Mouse (Mus musculus) erythroid progenitor cell, adult 5-6 weeks (primary cell): ENCODE measurements around the gene Nxf1. TPM values are rescaled to one million over a fixed set of nuclear protein-coding genes. Genes with fewer than 3 reads are reported as not detected.
A peak's percentile ranks its signal among the peaks of the same experiment; 100 is the strongest.

Experiments used
- ATAC-seq: replicated peaks from 2 replicates; pipeline ENCODE4 v1.8.0; 2016; ENCODE audit warnings: moderate number of reproducible peaks, mild to moderate bottlenecking, moderate TSS enrichment, inconsistent platforms; ENCODE audit not compliant: poor library complexity, low FRiP score, severe bottlenecking
- total RNA-seq, 2 experiments: library from RNA; stranded (forward) in 1 of 2; stranded (reverse) in 1 of 2; fragments of 150-400 nt in 1 of 2; fragments of 186-747, 209-891 nt in 1 of 2; gene quantifications; 2 replicates each; pipeline versions ENCODE4 v1.2.3 to v1.2.4; 2015 to 2017; ENCODE audit warnings: low replicate concordance in 2 of 2

Nxf1 gene
- total RNA-seq, 2 experiments from 2014 or later: 79.9 to 462 TPM

GRCm38 (mm10) chr19:8758899-8759298 is 2.0 kb downstream of the Nxf1 start:
- no peak for ATAC-seq

DNA sequence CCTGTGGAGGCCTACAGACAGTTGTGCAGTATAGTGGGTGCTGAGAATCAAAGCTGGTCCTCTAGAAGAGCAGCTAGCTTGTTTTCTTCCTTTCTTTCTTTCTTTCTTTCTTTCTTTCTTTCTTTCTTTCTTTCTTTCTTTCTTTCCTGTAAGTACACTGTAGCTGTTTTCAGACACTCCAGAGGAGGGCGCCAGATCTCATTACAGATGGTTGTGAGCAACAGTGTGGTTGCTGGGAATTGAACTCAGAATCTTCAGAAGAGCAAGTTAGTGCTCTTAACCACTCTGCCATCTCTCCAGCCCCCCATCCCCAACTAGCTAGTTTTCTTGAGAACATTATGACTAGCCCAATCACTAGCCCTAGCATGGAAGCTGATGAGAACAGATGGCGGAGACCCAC is 3.9 kb downstream of the Nxf1 start:
- no peak for ATAC-seq

- no peak for ATAC-seq
Measured at GRCm38 (mm10) chr19:8763276-8763675, 6.4 kb downstream of the Nxf1 start.

DNA sequence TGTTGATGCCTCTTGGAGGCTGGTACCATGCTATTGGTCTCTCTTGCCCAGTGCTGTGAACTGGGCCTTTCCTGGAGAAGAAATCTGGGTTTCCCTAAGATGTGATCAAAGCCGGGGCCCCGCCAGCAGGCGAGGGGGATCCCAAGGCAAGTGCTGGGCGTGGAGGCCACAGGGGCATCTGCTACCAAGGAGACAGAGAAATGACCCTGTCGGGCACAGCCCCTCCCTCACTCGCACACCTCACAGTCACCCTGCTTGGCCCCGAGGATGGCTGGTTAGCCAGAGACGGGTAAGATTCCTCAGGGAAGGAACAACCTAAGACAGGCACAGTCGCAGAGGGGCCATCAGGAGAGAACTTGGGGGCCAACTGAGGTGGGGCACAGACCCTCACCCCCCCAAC is 8.7 kb downstream of the Nxf1 start:
- ATAC-seq: no peak

GRCm38 (mm10) chr19:8770567-8771270 is 13.8 kb downstream of the Nxf1 start, which contains the start of gene Tmem223:
Gene Tmem223 (plus strand): TSS chr19:8770996.
- peak; percentile 66 for ATAC-seq

- peak; percentile 35 for ATAC-seq
Measured at GRCm38 (mm10) chr19:8772996-8773395, 16.1 kb downstream of the Nxf1 start.

GRCm38 (mm10) chr19:8773409-8773808 is 16.5 kb downstream of the Nxf1 start:
- ATAC-seq: no peak

- peak; percentile 86 for ATAC-seq
Measured at GRCm38 (mm10) chr19:8774086-8774835, 17.4 kb downstream of the Nxf1 start, which contains the start of gene Tmem179b. Gene Tmem179b (minus strand): TSS chr19:8774467.

DNA sequence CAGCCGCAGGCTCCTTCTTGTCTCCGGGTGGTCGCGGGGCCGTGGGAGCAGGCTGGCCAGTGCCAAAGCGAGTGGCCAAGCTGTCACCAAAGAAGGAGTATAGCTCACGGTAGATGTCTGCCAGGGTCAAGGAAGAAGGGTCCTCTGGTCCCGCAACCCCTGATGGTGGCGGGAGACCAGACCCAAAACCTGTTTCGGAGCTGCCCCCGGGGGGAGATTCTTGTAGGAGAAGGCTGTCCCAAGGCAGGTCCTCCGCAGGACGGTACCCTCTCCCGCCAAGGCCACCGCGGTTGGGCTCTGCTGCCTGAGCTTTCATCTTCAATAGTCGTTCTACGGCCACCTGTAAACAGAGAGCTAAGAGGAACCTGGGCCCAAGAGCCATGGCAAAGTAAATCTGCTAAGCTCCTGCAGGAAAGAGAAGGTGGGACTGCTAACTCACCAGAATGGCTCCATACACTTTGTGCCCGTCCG is 18.1 kb downstream of the Nxf1 start:
- ATAC-seq: no peak

- peak; percentile 99 for ATAC-seq
Measured at GRCm38 (mm10) chr19:8786008-8786781, 29.3 kb downstream of the Nxf1 start, which contains the start of gene Taf6l. Gene Taf6l (minus strand): TSS chr19:8786417.

- no peak for ATAC-seq
Measured at GRCm38 (mm10) chr19:8788521-8788920, 31.6 kb downstream of the Nxf1 start.

DNA sequence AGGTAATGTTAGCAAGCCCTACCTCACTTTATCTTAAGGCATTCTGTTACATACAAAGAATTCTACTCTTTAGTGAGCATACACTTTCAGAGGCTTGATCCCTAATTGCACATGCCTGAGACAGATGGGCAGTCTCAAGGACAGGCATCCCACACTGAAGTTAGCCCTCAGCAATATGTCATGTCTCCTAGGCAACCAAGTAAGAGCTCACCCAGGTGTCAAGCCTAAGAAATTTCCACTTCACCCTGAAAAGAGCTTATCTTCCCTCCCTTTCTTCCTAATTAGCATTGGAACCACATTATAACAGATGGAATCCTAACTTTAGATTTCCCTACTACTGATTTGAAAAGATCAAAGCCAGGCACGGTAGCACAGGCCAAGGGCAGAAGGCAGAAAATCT is 32.3 kb downstream of the Nxf1 start:
- no peak for ATAC-seq

DNA sequence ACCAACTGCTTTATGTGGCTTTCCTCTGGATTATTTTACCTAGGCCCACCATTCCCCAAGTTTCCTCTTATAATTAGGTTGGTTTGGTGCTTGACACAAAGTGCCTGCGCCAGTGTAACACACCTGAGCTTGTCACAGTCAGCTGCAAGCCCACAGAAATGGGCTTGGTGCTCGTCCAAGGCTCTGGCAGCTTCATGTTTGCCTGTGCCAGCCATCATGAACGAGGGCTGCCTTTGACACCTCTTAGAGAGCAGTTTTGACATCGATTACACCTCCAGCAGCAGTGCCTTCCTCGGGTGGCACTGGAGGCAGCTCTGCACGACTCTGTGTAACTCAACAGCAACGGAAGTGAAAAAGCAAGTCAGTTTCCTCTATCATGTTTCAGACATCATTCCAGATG is 33.3 kb downstream of the Nxf1 start:
- no peak for ATAC-seq

DNA sequence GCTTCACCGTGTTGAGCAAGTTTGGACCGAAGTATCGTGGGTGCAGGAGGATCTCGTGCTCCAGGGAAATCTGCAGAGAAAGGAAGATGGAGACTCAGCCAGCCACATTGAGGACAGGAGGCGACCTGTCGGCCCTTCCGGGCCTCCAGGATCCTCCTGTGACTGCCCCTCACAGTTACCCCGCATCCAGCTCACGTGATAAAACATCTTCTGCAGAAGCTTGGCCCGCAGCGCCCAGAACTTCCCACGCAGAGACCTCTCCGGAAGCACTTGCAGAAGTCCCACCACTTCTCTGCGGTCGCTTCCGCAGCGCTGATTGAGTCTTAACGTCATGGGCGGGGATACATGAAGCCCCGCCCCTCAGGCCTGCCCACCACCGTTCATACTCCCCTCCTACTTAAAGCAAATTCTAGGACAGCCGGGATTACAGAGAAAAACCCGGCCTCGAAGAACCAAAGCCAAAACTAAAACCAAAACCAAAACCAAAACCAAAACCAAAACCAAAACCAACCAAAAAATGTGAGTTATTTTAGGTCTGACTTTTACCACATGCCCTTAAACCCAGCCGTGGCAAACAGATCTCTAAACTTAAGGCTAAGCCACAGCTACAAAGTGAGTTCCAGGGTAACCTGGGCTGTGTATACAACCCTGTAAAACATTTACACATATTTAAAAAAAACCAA is 41.5 kb downstream of the Nxf1 start, which contains the start of gene Polr2g:
TSS of gene Polr2g (minus strand) at position 314 of the 683 bp plus-strand sequence.
- peak; percentile 70 for ATAC-seq

GRCm38 (mm10) chr19:8798947-8799315 is 42.1 kb downstream of the Nxf1 start:
- ATAC-seq: no peak

DNA sequence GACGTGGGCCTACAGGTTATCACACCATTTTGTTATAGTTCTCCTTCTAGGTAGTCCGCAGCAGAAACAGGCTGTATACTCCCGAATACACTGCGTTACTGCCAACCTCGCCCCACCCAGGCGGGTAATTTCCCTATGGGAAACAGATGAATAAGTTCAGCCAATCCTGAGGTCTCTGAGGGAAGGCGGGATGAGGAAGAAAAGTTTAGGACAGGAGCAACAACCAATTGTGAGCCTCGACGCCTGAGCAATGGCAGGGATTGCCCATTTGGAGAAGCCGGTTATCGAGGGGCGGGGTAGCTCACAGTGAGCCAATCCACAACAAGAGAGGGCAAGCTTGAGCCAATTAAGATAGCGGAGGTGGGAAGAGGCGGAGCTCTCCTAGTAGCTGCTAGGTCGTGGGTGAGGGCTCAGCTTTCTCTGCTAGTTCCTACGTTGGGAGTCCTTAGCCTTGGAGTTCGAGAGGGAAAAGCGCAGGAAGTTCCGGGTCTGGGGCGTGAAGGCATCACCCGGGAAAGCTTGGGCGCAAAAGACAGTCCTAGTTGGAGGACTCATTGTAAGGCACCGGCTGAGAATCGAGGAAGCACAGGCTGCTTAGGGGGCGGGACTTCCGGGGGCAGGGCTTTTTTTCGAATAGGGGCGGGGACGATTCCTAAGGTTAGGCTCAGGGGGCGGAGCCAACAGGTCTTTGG is 45.4 kb downstream of the Nxf1 start, which contains the start of gene Zbtb3:
TSS of gene Zbtb3 (plus strand) at position 426 of the 692 bp plus-strand sequence.
- ATAC-seq: peak; percentile 94

DNA sequence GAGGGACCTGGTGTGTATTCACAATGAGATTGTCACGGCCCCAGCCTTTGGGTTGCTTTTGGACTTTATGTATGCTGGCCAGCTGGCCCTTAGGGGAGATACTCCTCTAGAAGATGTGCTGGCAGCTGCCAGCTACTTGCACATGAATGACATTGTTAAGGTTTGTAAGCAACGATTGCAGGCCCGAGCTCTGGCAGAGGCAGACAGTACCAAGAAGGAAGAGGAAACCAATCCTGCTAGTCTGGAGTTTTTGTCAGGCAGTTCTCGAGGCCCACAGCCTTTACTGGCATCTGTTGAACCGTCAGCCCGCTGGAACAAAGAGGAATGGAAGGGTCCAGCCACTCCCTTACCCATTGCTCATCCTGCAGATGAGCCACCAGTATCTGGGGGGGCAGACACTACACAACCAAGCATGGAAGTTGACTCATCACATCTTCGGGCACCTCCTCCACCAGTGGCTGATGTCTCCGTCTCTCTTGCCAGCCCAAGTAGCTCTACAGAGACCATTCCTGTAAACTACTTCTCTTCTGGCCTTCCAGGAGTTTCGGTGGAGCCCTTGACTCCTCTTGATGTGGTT is 46.4 kb downstream of the Nxf1 start:
- ATAC-seq: no peak

GRCm38 (mm10) chr19:8803879-8804660 is 47.2 kb downstream of the Nxf1 start:
- ATAC-seq: no peak
